Mouse (Mus musculus) myocyte (in vitro differentiated cells): ENCODE data around the gene Pde4d. TPM values are rescaled to one million over a fixed set of nuclear protein-coding genes. Genes with fewer than 3 reads are reported as not detected.

Source experiments
- H3K27me3 ChIP-seq: one replicate; pipeline ENCODE4 v1.6.1; 2011; ENCODE audit not compliant: control insufficient read depth, insufficient read depth, insufficient read length
- H3K36me3 ChIP-seq: one replicate; pipeline ENCODE4 v1.6.1; 2011; ENCODE audit not compliant: control insufficient read depth, insufficient read depth
- H3K4me2 ChIP-seq: one replicate; pipeline ENCODE4 v1.6.1; 2011; ENCODE audit warnings: low read depth, control low read depth
- H3K4me3 ChIP-seq: one replicate; pipeline ENCODE4 v1.5.1; 2011; ENCODE audit warnings: mild to moderate bottlenecking, control low read depth, moderate library complexity
- H3K79me2 ChIP-seq: one replicate; pipeline ENCODE4 v1.6.1; 2011; ENCODE audit not compliant: control insufficient read depth, insufficient read depth
- H3ac ChIP-seq: one replicate; pipeline ENCODE4 v1.6.1; 2011; ENCODE audit not compliant: control insufficient read depth, insufficient read length
- CEBPB ChIP-seq: IDR thresholded peaks from 2 replicates; pipeline ENCODE4 v1.6.1; 2011; ENCODE audit warnings: mild to moderate bottlenecking, moderate library complexity; ENCODE audit not compliant: poor library complexity, insufficient read depth, severe bottlenecking
- E2F4 ChIP-seq: IDR thresholded peaks from one replicate; pipeline ENCODE4 v1.6.1; 2011; ENCODE audit warnings: mild to moderate bottlenecking, control low read depth, moderate library complexity; ENCODE audit not compliant: insufficient read depth
- MAX ChIP-seq: IDR thresholded peaks from one replicate; pipeline ENCODE4 v1.6.1; 2011; ENCODE audit warnings: low read depth, mild to moderate bottlenecking, control low read depth
- MYOD1 ChIP-seq, 3 experiments: IDR thresholded peaks; one replicate each; pipeline ENCODE4 v1.6.1; 2011; ENCODE audit warnings: control low read depth in 2 of 3, low read depth in 2 of 3, mild to moderate bottlenecking in 2 of 3, moderate library complexity in 1 of 3; ENCODE audit not compliant: insufficient read length in 2 of 3, control insufficient read depth in 1 of 3
- MYOG ChIP-seq, 3 experiments: IDR thresholded peaks; one replicate each; pipeline ENCODE4 v1.6.1; 2011; ENCODE audit warnings: control low read depth in 2 of 3, low read depth in 2 of 3, mild to moderate bottlenecking in 2 of 3; ENCODE audit not compliant: insufficient read length in 2 of 3, control insufficient read depth in 1 of 3, insufficient read depth in 1 of 3
- POLR2A ChIP-seq: IDR thresholded peaks from one replicate; pipeline ENCODE4 v1.6.1; 2011; ENCODE audit warnings: low read depth, mild to moderate bottlenecking, control low read depth, moderate library complexity; ENCODE audit not compliant: insufficient read length
- POLR2AphosphoS2 ChIP-seq: IDR thresholded peaks from one replicate; pipeline ENCODE4 v1.6.1; 2011; ENCODE audit warnings: low read depth, control low read depth; ENCODE audit not compliant: insufficient read length
- REST ChIP-seq: IDR thresholded peaks from one replicate; pipeline ENCODE4 v1.6.1; 2011; ENCODE audit warnings: mild to moderate bottlenecking, control low read depth, moderate library complexity; ENCODE audit not compliant: insufficient read depth, insufficient read length
- SRF ChIP-seq: IDR thresholded peaks from one replicate; pipeline ENCODE4 v1.6.1; 2011; ENCODE audit warnings: low read depth; ENCODE audit not compliant: control insufficient read depth, insufficient read length
- TCF12 ChIP-seq: IDR thresholded peaks from one replicate; pipeline ENCODE4 v1.6.1; 2011; ENCODE audit warnings: mild to moderate bottlenecking, control low read depth; ENCODE audit not compliant: poor library complexity, insufficient read depth, severe bottlenecking
- TCF3 ChIP-seq: IDR thresholded peaks from one replicate; pipeline ENCODE4 v1.6.1; 2011; ENCODE audit warnings: low read depth, control low read depth; ENCODE audit not compliant: insufficient read length
- USF1 ChIP-seq: IDR thresholded peaks from one replicate; pipeline ENCODE4 v1.6.1; 2011; ENCODE audit warnings: low read depth, mild to moderate bottlenecking, control low read depth, moderate library complexity
- polyA plus RNA-seq: library from polyadenylated mRNA; unstranded; fragments of >200 nt; fragmentation: generic; extraction: Trizol; gene quantifications from one replicate; pipeline ENCODE4 v1.2.1, GENCODE M21; 2012; ENCODE audit warnings: missing spikeins

Gene Pde4d
- polyA plus RNA-seq, 1 experiment = 8.2 TPM

DNA sequence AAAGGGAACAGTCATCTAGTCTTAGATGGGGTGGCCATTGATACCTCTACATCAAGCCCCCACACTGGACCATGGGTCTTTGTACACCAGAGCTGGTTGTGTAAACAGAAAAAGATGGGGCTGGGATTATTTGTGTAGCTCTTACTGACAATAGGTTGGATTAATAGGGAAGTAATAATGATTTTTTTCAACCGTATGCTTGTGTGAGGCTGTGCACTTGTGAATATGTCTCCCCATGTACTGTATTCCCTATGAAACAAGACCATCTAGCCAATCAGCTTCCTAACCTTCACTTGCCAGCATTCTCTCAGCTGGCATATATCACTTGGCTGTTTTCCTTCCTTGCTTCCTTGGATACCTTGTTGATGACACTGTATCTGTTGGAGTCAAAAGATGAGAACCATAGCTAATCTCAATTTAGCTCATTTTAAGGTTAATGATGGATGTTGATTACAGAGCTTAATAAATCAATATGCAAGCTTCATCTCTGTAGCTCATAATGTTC lies 668.6 kb downstream of the Pde4d start:
- Histone ChIP-seq H3K4me2 (no peak overlapping the region), H3K27me3 (no peaks in the 10 kb centered on the region), H3K79me2 (no peaks in the 10 kb centered on the region), H3K4me3 (no peak overlapping the region), H3ac (no peak overlapping the region), H3K36me3 (no peaks in the 10 kb centered on the region)
- TF ChIP-seq SRF (no peak), REST (no peak), MYOD1 (IDR thresholded peaks at IDR 0.05; ENCODE audit: control insufficient read depth in 1 of 3, insufficient read length in 2 of 3, low read depth in 2 of 3) (no peak), CEBPB (no peak), TCF3 (no peak), POLR2A (no peak), USF1 (no peak), E2F4 (no peak), POLR2AphosphoS2 (no peak), MYOG (IDR thresholded peaks at IDR 0.05; ENCODE audit: control insufficient read depth in 1 of 3, insufficient read depth in 1 of 3, insufficient read length in 2 of 3, low read depth in 2 of 3) (no peak), TCF12 (no peak), MAX (no peak)

DNA sequence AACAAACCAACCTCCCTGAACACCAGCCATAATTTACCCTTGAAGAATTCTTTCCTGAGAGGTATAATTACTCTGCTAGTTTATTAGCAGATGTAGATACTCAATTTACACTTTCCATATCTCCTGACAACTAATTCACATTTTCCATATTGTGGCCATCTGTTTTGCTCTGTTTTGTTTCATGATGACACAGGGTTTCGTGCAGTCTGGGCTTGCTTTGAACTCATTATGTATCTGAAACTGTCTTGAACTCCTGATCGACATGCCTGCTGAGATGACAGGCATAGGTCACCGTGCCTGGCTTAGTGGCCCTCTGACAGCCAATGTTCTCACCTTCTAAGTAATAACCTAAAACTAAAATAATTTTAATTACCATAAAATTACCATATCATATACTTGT lies 672.1 kb downstream of the Pde4d start:
- Histone ChIP-seq H3K79me2 (no peaks in the 10 kb centered on the region), H3K36me3 (no peaks in the 10 kb centered on the region), H3K4me2 (no peak overlapping the region), H3ac (no peak overlapping the region), H3K27me3 (no peaks in the 10 kb centered on the region), H3K4me3 (no peak overlapping the region)
- TF ChIP-seq SRF (no peak), TCF3 (no peak), POLR2A (no peak), E2F4 (no peak), USF1 (no peak), MAX (no peak), POLR2AphosphoS2 (no peak), MYOG (IDR thresholded peaks at IDR 0.05; ENCODE audit: control insufficient read depth in 1 of 3, insufficient read depth in 1 of 3, insufficient read length in 2 of 3, low read depth in 2 of 3) (no peak), TCF12 (no peak), REST (no peak), MYOD1 (IDR thresholded peaks at IDR 0.05; ENCODE audit: control insufficient read depth in 1 of 3, insufficient read length in 2 of 3, low read depth in 2 of 3) (no peak), CEBPB (no peak)

DNA sequence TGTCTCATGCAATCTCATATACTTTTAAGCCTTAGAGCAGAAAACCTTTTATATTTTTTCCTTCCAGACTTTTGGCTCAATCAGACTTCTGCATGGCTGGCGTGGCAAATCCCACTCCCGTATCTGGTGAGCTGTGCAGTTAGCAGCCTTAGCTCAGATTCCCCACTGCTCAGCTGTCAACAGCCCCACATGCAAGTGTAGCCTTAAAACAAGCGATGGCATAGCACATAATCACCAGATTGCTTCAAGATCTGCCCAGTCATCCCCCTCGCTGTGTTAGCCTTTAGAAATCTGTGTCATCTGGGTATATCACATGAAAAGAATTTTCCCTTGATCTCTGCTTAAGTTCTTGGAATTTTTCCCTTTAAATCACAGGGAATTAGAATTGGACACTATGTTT lies 686.7 kb downstream of the Pde4d start:
- Histone ChIP-seq H3K4me2 (no peak overlapping the region), H3ac (no peak overlapping the region), H3K79me2 (no peaks in the 10 kb centered on the region), H3K4me3 (no peak overlapping the region), H3K36me3 (no peaks in the 10 kb centered on the region), H3K27me3 (no peaks in the 10 kb centered on the region)
- TF ChIP-seq MYOG (IDR thresholded peaks at IDR 0.05; ENCODE audit: control insufficient read depth in 1 of 3, insufficient read depth in 1 of 3, insufficient read length in 2 of 3, low read depth in 2 of 3) (no peak), POLR2AphosphoS2 (no peak), TCF3 (no peak), TCF12 (no peak), MYOD1 (IDR thresholded peaks at IDR 0.05; ENCODE audit: control insufficient read depth in 1 of 3, insufficient read length in 2 of 3, low read depth in 2 of 3) (no peak), USF1 (no peak), POLR2A (no peak), MAX (no peak), SRF (no peak), REST (no peak), E2F4 (no peak), CEBPB (no peak)

DNA sequence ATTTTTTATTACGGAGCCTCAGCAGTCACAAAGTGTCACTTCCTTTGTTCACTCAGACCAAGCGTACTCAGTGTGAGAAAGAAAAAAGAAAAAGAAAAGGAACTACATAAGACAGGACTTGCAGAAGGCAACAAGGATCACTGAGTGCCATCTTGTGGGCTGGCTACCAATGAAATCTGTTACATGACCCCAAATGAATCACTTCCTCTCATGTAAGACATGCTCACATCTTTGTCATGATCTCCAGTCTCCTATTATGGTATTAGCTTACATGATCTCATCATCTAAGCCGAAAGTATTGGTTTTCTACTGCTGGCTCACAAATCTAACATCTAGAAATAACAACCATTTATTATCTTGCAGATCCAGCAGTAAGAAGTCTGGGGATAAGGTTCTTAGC lies 709.0 kb downstream of the Pde4d start:
- TF ChIP-seq SRF (peak; percentile 56), MYOD1 (IDR thresholded peaks at IDR 0.05; ENCODE audit: control insufficient read depth in 1 of 3, insufficient read length in 2 of 3, low read depth in 2 of 3) (no peak), CEBPB (no peak)
- Histone ChIP-seq H3K4me3 (no peak overlapping the region), H3K27me3 (no peaks in the 10 kb centered on the region), H3ac (no peak overlapping the region), H3K4me2 (peak overlapping the region; percentile 57), H3K36me3 (no peaks in the 10 kb centered on the region), H3K79me2 (no peaks in the 10 kb centered on the region)
